ENCODE assay signal across 7 mouse cellular contexts in the genomic region with DNA sequence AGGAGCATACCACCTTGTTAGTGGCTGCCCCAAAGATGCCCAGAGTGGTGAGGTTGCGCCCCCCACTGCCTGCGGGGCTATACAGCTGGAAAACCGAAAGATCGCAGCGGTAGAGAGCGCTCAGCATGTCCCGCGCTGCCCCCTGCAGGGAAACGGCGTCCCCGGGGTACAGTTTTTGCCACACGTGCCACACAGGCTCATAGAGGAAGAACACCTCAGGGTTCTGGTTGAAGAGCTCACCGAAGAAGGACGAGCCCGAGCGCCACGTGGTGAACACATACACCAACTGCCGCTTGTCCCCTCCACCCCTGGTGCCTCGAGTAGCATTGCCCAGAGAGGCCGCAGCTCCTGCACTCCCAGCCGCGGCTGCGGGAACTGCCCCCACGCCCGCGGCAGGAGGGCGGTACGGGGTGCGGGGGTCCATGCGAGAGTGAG. TPM values are rescaled to one million over a fixed set of nuclear protein-coding genes. Genes with fewer than 3 reads are reported as not detected.
DNase-seq lines count a peak whose midpoint lies in the region; ATAC-seq and TF ChIP-seq lines count a peak whose summit lies in the region.

No protein-coding gene starts in this region.

- peak; percentile 29; the same call in 1 of the 2 replicates for TF ChIP-seq CTCF in bone marrow, adult 2 months (IDR thresholded peaks at IDR 0.05; ENCODE audit: control insufficient read depth, insufficient read depth, low read length)
- TF ChIP-seq CTCF in liver, adult 2 months (IDR thresholded peaks at IDR 0.05; ENCODE audit: low read depth, low read length) = peak; percentile 45; the same call in 1 of the 2 replicates

- TF ChIP-seq POLR2A in bone marrow, adult 2 months (IDR thresholded peaks at IDR 0.05; ENCODE audit: borderline replicate concordance, control insufficient read depth, low read depth, low read length) = no peak
- TF ChIP-seq POLR2A in liver, adult 2 months (IDR thresholded peaks at IDR 0.05; ENCODE audit: extremely low read depth, insufficient read depth, low read length) = no peak
- TF ChIP-seq POLR2A in myocyte (IDR thresholded peaks at IDR 0.05; ENCODE audit: insufficient read length, low read depth) = no peak

- no peaks in the 10 kb centered on the region; the same call in 1 of the 2 replicates for H3K36me3 ChIP-seq in forebrain, embryonic 11.5 days (ENCODE audit: control insufficient read depth, insufficient read depth, low read length)
- H3K36me3 ChIP-seq in heart, embryonic 15.5 days = no peaks in the 10 kb centered on the region
- H3K36me3 ChIP-seq in liver, adult 2 months (ENCODE audit: control insufficient read depth, insufficient read depth, low read length) = no peaks in the 10 kb centered on the region
- H3K36me3 ChIP-seq in myocyte (ENCODE audit: control insufficient read depth, insufficient read depth) = peaks cover 4% of the 10 kb centered on the region

- peak overlapping the region; percentile 23; the same call in 1 of the 2 replicates for H3K27ac ChIP-seq in bone marrow, adult 2 months (ENCODE audit: control insufficient read depth, insufficient read depth, low read depth, low read length, poor library complexity)
- H3K27ac ChIP-seq in forebrain, embryonic 11.5 days (ENCODE audit: low read depth, low read length) = no peak overlapping the region
- no peak overlapping the region; the same call in 1 of the 2 replicates for H3K27ac ChIP-seq in heart, embryonic 15.5 days
- H3K27ac ChIP-seq in liver, adult 2 months (replicated peaks; ENCODE audit: insufficient read depth, low read depth, low read length) = no peak overlapping the region

- H3ac ChIP-seq in myocyte (ENCODE audit: control insufficient read depth, insufficient read length) = peak overlapping the region; percentile 95

- H3K9me3 ChIP-seq in forebrain, embryonic 11.5 days (ENCODE audit: control insufficient read depth, low read length) = no peaks in the 10 kb centered on the region
- no peaks in the 10 kb centered on the region for H3K9me3 ChIP-seq in heart, embryonic 15.5 days (replicated peaks)

- under 1% methylated on average over 30 of the region's 30 CpGs for WGBS in bone marrow, adult 2 months
- 1% methylated on average over 30 of the region's 30 CpGs for WGBS in forebrain, embryonic 11.5 days
- 2% methylated on average over 22 of the region's 30 CpGs for whole genome bisulfite sequencing in heart, embryonic 15.5 days
- 2% methylated on average over 30 of the region's 30 CpGs for WGBS in liver, adult 2 months

- peak overlapping the region; percentile 97 for H3K4me2 ChIP-seq in forebrain, embryonic 11.5 days (ENCODE audit: low read depth, low read length, severe bottlenecking)
- peak overlapping the region; percentile 100 for H3K4me2 ChIP-seq in heart, embryonic 15.5 days
- H3K4me2 ChIP-seq in myocyte (ENCODE audit: low read depth) = peak overlapping the region; percentile 73

- no peaks in the 10 kb centered on the region for H3K4me1 ChIP-seq in bone marrow, adult 2 months (ENCODE audit: control insufficient read depth, insufficient read depth, low read length)
- peaks cover 12% of the 10 kb centered on the region; the same call in 1 of the 2 replicates for H3K4me1 ChIP-seq in forebrain, embryonic 11.5 days (replicated peaks; ENCODE audit: control insufficient read depth, insufficient read depth, low read length)
- peaks cover 29% of the 10 kb centered on the region for H3K4me1 ChIP-seq in heart, embryonic 15.5 days (replicated peaks)
- H3K4me1 ChIP-seq in liver, adult 2 months (ENCODE audit: control insufficient read depth, insufficient read depth, low read length) = no peaks in the 10 kb centered on the region

- peak; percentile 84 for DNase-seq in forebrain, embryonic 11.5 days (ENCODE audit: low spot score)
- DNase-seq in kidney, postnatal 10 days = peak; percentile 86
- DNase-seq in liver, adult 2 months (ENCODE audit: extremely low read depth, low read depth, low spot score) = no peak
- DNase-seq in telencephalon, adult 2 months (ENCODE audit: low read depth, low spot score) = peak; percentile 46

- peaks cover 2% of the 10 kb centered on the region; the same call in 1 of the 2 replicates for H3K27me3 ChIP-seq in forebrain, embryonic 11.5 days (ENCODE audit: control insufficient read depth, insufficient read depth, low read length)
- peaks cover 33% of the 10 kb centered on the region for H3K27me3 ChIP-seq in heart, embryonic 15.5 days
- peaks cover 17% of the 10 kb centered on the region for H3K27me3 ChIP-seq in liver, adult 2 months (ENCODE audit: control insufficient read depth, insufficient read depth, low read length)
- H3K27me3 ChIP-seq in myocyte (ENCODE audit: control insufficient read depth, insufficient read depth, insufficient read length) = no peaks in the 10 kb centered on the region

- H3K4me3 ChIP-seq in bone marrow, adult 2 months (replicated peaks; ENCODE audit: control insufficient read depth, low read depth, low read length) = no peak overlapping the region
- peak overlapping the region; percentile 78 for H3K4me3 ChIP-seq in forebrain, embryonic 11.5 days (ENCODE audit: low read depth, low read length)
- peak overlapping the region; percentile 78 for H3K4me3 ChIP-seq in heart, embryonic 15.5 days
- peak overlapping the region; percentile 64 for H3K4me3 ChIP-seq in liver, adult 2 months (ENCODE audit: insufficient read depth, low read depth, low read length)
- H3K4me3 ChIP-seq in myocyte = peak overlapping the region; percentile 52

- H3K9ac ChIP-seq in forebrain, embryonic 11.5 days (ENCODE audit: low read length) = peak overlapping the region; percentile 84
- peak overlapping the region; percentile 67 for H3K9ac ChIP-seq in heart, embryonic 15.5 days
- peak overlapping the region; percentile 60; the same call in 1 of the 2 replicates for H3K9ac ChIP-seq in liver, adult 2 months (ENCODE audit: low read depth, low read length)

- no peaks in the 10 kb centered on the region for H3K79me2 ChIP-seq in liver, adult 2 months (ENCODE audit: control insufficient read depth, insufficient read depth, low read length)
- H3K79me2 ChIP-seq in myocyte (ENCODE audit: control insufficient read depth, insufficient read depth) = peaks cover 24% of the 10 kb centered on the region

- ATAC-seq in forebrain, embryonic 11.5 days (replicated peaks; ENCODE audit: low FRiP score) = peak; percentile 35
- ATAC-seq in heart, embryonic 15.5 days (replicated peaks; ENCODE audit: insufficient number of reproducible peaks, insufficient read depth, low FRiP score, low read depth) = peak; percentile 12

TF ChIP-seq in myocyte, 11 proteins besides CTCF, POLR2A, EP300 and RAD21:
- TF ChIP-seq MYOD1 (IDR thresholded peaks at IDR 0.05; ENCODE audit: control insufficient read depth in 1 of 3, insufficient read length in 2 of 3, low read depth in 2 of 3) (no peak), E2F4 (IDR thresholded peaks at IDR 0.05; ENCODE audit: insufficient read depth) (no peak), TCF12 (IDR thresholded peaks at IDR 0.05; ENCODE audit: insufficient read depth, poor library complexity, severe bottlenecking) (no peak), MAX (IDR thresholded peaks at IDR 0.05; ENCODE audit: low read depth) (no peak), MYOG (IDR thresholded peaks at IDR 0.05; ENCODE audit: control insufficient read depth in 1 of 3, insufficient read depth in 1 of 3, insufficient read length in 2 of 3, low read depth in 2 of 3) (no peak), POLR2AphosphoS2 (IDR thresholded peaks at IDR 0.05; ENCODE audit: insufficient read length, low read depth) (no peak), USF1 (IDR thresholded peaks at IDR 0.05; ENCODE audit: low read depth) (no peak), REST (IDR thresholded peaks at IDR 0.05; ENCODE audit: insufficient read depth, insufficient read length) (no peak), SRF (IDR thresholded peaks at IDR 0.05; ENCODE audit: control insufficient read depth, insufficient read length, low read depth) (no peak), TCF3 (IDR thresholded peaks at IDR 0.05; ENCODE audit: insufficient read length, low read depth) (no peak), CEBPB (IDR thresholded peaks at IDR 0.05; ENCODE audit: insufficient read depth, poor library complexity, severe bottlenecking) (no peak)
TF ChIP-seq in myocyte: peak in this region for 0.

RNA-seq across cellular contexts. Expression of a gene that starts 1.0 kb away (rescaled TPM):
- polyA plus RNA-seq in bone marrow, adult 2 months (2011; ENCODE audit: insufficient read depth, insufficient read length, low replicate concordance, missing spikeins) = 1.0 and 1.5 TPM in 2 replicates
- 15.0 and 17.5 TPM in 2 replicates for polyA plus RNA-seq in forebrain, embryonic 11.5 days (2014; fragmentation: Nextera tagmentation; extraction: Ambion mirVana)
- polyA plus RNA-seq in heart, embryonic 15.5 days (2015; fragmentation: Nextera tagmentation; extraction: Ambion mirVana) = 1.9 and 2.8 TPM in 2 replicates
- 0.83 and 2.1 TPM in 2 replicates for total RNA-seq in liver, adult 2 months (2014; rRNA removed)
- 0.36 and 0.48 TPM in 2 replicates for polyA plus RNA-seq in liver, adult 2 months (2012; rRNA removed)
- 8.4 TPM for polyA plus RNA-seq in myocyte (2012; fragmentation: generic; extraction: Trizol)
